Mouse (Mus musculus): ENCODE measurements around the gene Echs1. TPM values are rescaled to one million over a fixed set of nuclear protein-coding genes. Genes with fewer than 3 reads are reported as not detected.

Gene Echs1
- polyA plus RNA-seq, 3 experiments from 2014 or later, result 73.3 to 94.2 (median 81.1) TPM

DNA sequence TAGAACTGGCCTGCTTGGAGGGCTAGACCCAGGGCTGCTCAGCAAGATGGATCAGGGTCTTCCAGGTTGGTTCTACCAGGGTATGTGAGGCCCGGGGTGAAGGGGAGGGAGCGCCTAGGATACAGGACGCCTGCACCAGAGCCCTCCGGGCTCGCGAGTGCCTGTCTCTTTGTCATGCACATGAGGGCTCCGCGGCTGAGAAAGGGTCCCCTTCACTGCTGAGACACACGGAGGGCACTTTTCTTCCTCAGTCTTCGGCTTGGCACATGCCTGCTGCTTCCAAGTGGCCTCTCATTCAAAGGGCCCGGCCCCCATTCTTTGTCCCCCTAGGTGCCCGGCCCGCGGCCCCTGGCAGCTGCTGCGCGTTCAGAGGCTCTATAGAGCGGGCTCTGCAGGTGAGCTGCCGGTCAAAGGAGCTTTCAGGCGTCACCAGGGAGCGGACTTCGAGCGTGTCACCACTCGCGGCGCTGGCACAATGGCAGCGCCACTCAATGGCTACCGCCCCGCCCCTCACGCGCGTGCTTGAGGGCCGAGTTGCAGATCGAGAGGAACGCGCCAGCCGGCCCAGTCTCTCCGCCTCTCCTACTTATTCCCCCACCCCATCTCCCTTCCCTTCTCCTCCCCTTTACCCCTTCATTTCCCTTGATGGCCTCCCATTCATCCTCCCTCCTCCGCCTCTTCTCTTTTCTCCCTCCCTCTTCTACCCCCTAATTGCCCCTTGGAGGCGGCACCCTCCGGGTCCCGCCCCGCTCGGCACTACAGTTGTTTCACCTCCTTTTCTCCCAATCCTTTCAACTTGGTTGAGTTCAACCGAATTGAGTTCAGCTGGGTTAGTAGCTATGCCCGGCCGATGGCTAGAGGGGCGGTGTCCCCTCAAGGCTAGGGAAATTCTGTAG is 55.1 kb downstream of the Echs1 start:
- no peak for ATAC-seq

GRCm38 (mm10) chr7:140059601-140060000 is 56.7 kb downstream of the Echs1 start:
- ATAC-seq, result no peak

DNA sequence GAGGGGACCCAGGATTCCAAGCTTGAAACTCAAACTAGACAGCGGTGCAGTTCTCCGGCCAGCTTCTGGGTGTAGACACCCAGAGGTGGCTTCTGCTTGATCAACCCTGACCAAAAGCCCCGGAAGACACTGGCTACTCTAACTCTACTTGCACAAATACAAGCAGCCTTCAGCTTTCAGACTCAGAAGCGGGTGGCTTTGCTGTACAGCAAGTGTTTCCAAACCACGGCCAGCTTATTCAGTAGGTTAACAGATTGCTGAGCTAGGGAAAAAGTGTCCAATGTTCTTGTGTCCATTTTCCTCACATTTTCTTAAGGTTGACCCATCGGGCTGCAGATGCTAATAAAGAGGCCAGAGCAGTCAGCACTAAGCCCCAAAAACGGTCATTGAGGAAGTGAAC is 57.7 kb downstream of the Echs1 start:
- no peak for ATAC-seq

- ATAC-seq, result no peak
Observed at GRCm38 (mm10) chr7:140057413-140058407, 58.6 kb downstream of the Echs1 start.

Other genes starting within 250 kb of the Echs1 start
- under 1 TPM; 0.20 to 0.49 (median 0.38) TPM for gene Kndc1, start 221.8 kb downstream of the Echs1 start, polyA plus RNA-seq (2017; shearing (Covaris generic))
- 1 to 10 TPM; 3.3 to 5.0 (median 3.6) TPM for gene Utf1, start 172.7 kb downstream of the Echs1 start, polyA plus RNA-seq (2017; shearing (Covaris generic))
- 1 to 10 TPM in 2 of 3 experiments, under 1 TPM in 1; 0.66 to 1.5 (median 1.0) TPM for gene 6430531B16Rik, start 137.7 kb downstream of the Echs1 start, polyA plus RNA-seq (2017; shearing (Covaris generic))
- 10 to 100 TPM in 2 of 3 experiments, 1 to 10 TPM in 1; 8.8 to 59.4 (median 13.1) TPM for gene Adam8, start 123.9 kb downstream of the Echs1 start, polyA plus RNA-seq (2017; shearing (Covaris generic))
- gene Zfp511, start 80.1 kb downstream of the Echs1 start, polyA plus RNA-seq (2017; shearing (Covaris generic)), result 10 to 100 TPM; 25.0 to 30.1 (median 25.7) TPM
- gene Tubgcp2, start 79.8 kb downstream of the Echs1 start, polyA plus RNA-seq (2017; shearing (Covaris generic)), result 10 to 100 TPM; 24.8 to 32.5 (median 28.0) TPM
- gene Msx3, start 67.4 kb downstream of the Echs1 start, polyA plus RNA-seq (2017; shearing (Covaris generic)), result not detected
- gene Caly, start 33.9 kb downstream of the Echs1 start, polyA plus RNA-seq (2017; shearing (Covaris generic)), result not detected
- gene Prap1, start 23.1 kb downstream of the Echs1 start, polyA plus RNA-seq (2017; shearing (Covaris generic)), result not detected
- 10 to 100 TPM; 11.6 to 13.9 (median 12.7) TPM for gene Fuom, start 14.0 kb downstream of the Echs1 start, polyA plus RNA-seq (2017; shearing (Covaris generic))
- 1 to 10 TPM; 1.9 to 5.3 (median 3.8) TPM for gene Paox, start 677 bp downstream of the Echs1 start, polyA plus RNA-seq (2017; shearing (Covaris generic))
- gene Mtg1, start 21.1 kb upstream of the Echs1 start, polyA plus RNA-seq (2017; shearing (Covaris generic)), result 10 to 100 TPM; 16.4 to 28.8 (median 22.9) TPM
- not detected for gene Sprn, start 38.4 kb upstream of the Echs1 start, polyA plus RNA-seq (2017; shearing (Covaris generic))
- gene Olfr522, start 48.3 kb upstream of the Echs1 start, polyA plus RNA-seq (2017; shearing (Covaris generic)), result under 1 TPM in 1 of 3 experiments, not detected in 2; 0.07 TPM
- not detected for gene Olfr523, start 56.7 kb upstream of the Echs1 start, polyA plus RNA-seq (2017; shearing (Covaris generic))
- gene Olfr524, start 89.5 kb upstream of the Echs1 start, polyA plus RNA-seq (2017; shearing (Covaris generic)), result under 1 TPM in 1 of 3 experiments, not detected in 2; 0.13 TPM
- gene Cd163l1, start 101.8 kb upstream of the Echs1 start, polyA plus RNA-seq (2017; shearing (Covaris generic)), result under 1 TPM in 2 of 3 experiments, not detected in 1; 0.27 to 0.55 TPM
- 1 to 10 TPM in 1 of 3 experiments, not detected in 2; 2.9 TPM for gene 5830411N06Rik, start 130.8 kb upstream of the Echs1 start, polyA plus RNA-seq (2017; shearing (Covaris generic))
- under 1 TPM; 0.25 to 0.54 (median 0.34) TPM for gene Olfr525, start 204.4 kb upstream of the Echs1 start, polyA plus RNA-seq (2017; shearing (Covaris generic))
- under 1 TPM in 2 of 3 experiments, not detected in 1; 0.23 to 0.35 TPM for gene Olfr527, start 217.5 kb upstream of the Echs1 start, polyA plus RNA-seq (2017; shearing (Covaris generic))
- 1 to 10 TPM in 2 of 3 experiments, under 1 TPM in 1; 0.42 to 1.2 (median 1.0) TPM for gene Olfr60, start 245.2 kb upstream of the Echs1 start, polyA plus RNA-seq (2017; shearing (Covaris generic))

Measured in inflammation-experienced regulatory T-cells, adult 6 months (primary cell).